Mouse (Mus musculus) cerebellum, postnatal 25 days (tissue): ENCODE measurements around the gene Setd1b.
A peak's percentile ranks its signal among the peaks of the same experiment; 100 is the strongest.
"Not testable (repeated sequence)": the region's sequence is repeated elsewhere in the genome, so short reads cannot be mapped to it uniquely, and the experiment has no call there.

ENCODE experiments used
- DNase-seq, 2 experiments: peaks; one replicate each; pipeline ENCODE4 v3.0.0; 2021; ENCODE audit warnings: mixed read lengths in 2 of 2

Gene Setd1b

GRCm38 (mm10) chr5:123162942-123163341, 20.9 kb downstream of the Setd1b start:
- no peak for DNase-seq

DNA sequence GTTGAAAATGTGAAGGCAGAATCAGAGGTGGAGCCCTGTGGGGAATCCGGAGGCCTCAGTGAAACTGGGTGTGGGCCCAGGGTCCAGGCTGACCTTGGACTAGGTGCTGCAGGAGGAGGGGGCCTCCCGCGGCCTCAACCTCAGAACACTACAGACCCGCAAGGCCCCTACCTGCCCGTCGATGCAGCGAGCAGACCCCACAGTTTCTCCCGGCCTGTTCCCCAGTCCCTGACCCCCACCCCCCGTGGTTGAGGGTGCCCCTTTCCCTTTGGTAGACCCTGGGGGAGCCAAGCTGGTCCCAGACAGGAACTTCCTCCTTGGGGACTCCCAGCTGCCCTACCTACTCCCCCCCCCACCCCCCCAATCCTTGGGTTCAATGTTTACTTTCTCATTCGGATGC, 24.4 kb downstream of the Setd1b start:
- no peak for DNase-seq

GRCm38 (mm10) chr5:123167591-123167990, 25.6 kb downstream of the Setd1b start:
- no peak for DNase-seq

DNA sequence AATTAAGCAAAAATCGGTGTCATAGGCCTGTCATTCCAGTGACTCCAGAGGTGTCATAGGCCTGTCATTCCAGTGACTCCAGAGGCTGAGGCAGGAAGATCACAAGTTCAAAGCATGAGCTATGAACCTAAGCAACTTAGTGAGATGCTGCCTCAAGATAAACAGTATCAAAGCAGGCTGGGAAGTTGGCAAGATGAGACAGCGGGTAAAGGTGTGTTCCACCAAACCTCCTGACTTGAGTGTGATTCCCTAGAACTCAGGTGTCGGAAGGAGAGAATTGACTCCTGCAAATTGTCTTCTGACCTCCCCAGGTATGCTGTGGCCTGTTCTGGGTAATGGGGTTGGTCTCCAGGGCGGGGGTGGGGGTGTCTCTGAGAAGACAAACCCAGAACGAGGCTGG, 27.3 kb downstream of the Setd1b start, which contains the start of gene Psmd9:
TSS of gene Psmd9 (plus strand) at position 130 of the 400 bp plus-strand sequence.
- DNase-seq, result no peak

DNA sequence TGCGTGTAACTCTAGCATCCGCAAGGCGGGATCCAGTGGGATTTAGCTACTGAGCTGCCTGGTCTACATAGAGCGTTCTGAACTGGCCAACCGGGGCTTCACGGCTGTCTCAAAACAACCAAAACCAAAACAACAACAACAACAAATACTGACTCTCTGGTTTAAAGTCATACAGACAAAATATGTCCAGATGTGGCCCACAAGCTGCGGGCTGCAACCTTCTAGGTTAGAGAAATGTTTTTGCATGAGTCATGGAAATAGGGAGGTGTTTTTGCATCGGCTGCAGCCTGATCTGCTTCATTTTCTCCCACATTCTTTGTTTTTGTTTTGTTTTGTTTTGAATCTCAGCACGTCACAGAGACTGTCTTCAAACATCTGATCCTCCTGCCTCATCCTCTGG, 28.4 kb downstream of the Setd1b start:
- DNase-seq, result no peak

GRCm38 (mm10) chr5:123171646-123172350, 29.8 kb downstream of the Setd1b start:
- peak; percentile 85 to 87 for DNase-seq

- no peak for DNase-seq
Measured at GRCm38 (mm10) chr5:123178792-123179191, 36.8 kb downstream of the Setd1b start.

GRCm38 (mm10) chr5:123180390-123180789, 38.4 kb downstream of the Setd1b start:
- no peak for DNase-seq

DNA sequence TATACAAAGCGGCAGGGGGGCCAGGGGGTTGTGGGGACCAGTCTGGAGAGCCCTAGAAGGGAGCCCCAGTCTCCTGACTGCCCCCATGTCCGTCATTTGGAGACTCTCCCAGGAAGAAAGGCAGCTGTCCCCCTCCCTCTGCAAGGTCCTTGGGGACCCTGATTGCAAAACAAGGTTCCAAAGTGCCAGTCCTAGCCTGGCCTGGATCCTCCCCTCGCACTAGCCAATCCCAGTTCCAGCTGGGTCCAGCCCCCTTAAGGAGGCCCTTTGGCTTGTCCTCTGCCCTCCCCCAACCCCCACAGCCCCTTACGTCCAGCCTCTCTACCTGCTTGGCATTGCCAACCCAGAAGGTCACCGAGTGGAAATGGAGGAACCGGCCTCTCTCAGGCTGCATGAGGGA, 39.5 kb downstream of the Setd1b start:
- no peak for DNase-seq

DNA sequence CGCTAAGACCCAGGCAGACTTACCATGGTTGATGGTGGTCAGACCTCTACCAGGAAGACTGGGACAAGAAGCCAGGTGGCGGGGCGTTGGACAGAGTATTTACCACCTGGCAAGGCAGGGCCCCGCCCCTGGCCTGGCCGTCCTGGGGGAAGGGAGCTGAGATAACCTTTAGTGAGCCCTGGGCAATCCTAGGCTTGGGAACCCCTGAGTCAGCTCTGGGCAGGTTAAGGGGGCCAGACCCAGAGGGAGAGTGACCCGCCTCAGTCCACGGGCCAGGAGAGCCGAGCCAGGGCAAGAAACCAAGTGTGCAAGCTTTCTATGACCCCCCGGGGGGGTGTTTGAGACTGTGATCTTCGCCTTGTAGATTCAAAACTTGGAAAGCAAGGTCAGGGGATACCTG, 40.7 kb downstream of the Setd1b start, which contains the start of gene Hpd:
TSS of gene Hpd (minus strand) at position 77 of the 400 bp plus-strand sequence.
- no peak for DNase-seq

GRCm38 (mm10) chr5:123185966-123186365, 44.0 kb downstream of the Setd1b start:
- DNase-seq, result peak in 1 of 2 experiments; percentile 46

DNA sequence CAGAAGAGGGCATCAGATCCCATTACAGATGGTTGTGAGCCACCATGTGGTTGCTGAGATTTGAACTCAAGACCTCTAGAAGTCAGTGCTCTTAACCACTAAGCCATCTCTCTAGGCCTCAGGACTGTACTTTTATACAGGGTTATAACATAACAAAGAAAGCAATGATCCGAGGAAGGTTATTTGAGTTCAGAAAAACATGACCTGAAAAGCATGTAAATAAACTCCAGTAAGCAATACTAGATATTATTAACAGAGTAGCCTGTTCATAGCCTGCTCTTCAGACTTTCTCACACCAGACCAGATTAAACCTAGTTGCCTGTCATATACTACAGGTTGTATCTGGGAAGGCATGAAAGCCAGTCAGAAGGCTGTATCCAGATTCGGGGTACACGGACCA, 45.3 kb downstream of the Setd1b start:
- no peak for DNase-seq

DNA sequence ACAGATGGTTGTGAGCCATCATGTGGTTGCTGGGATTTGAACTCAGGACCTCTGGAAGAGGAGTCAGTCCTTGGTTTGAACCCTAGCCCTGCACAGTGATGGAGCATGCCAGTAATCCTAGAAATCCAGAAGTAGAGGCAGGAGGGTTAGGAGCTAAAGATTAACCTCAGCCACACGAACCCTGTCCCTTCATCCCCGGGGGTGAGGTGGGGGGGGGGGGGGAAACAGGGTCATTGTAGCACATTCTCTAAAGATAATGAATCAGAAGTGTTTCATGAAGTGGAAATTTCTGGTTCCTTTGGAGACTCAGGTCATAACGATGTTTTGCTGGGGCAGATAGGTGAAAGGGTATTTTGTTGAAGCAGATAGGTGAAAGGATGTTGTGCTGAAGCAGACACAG, 48.9 kb downstream of the Setd1b start:
- no peak for DNase-seq

DNA sequence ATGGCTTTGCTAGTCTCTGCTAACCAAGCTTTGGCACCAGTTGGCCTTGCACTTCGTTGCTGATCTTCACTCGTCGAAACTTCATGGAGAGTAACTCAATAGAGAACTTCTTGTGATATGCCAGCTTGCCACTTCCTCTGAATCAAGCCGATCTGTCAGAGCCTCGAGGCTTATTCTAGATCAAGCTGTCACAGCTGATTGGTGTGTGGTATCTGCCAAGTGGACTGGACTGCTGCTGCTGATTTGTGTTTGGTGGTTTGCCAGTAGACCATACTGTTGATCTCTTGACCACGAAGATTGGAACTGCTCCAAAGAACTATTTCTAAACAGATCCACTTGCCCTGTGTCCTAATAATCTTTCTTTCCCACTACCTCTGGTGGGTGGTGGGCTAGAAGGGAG, 49.4 kb downstream of the Setd1b start:
- DNase-seq, result no peak

DNA sequence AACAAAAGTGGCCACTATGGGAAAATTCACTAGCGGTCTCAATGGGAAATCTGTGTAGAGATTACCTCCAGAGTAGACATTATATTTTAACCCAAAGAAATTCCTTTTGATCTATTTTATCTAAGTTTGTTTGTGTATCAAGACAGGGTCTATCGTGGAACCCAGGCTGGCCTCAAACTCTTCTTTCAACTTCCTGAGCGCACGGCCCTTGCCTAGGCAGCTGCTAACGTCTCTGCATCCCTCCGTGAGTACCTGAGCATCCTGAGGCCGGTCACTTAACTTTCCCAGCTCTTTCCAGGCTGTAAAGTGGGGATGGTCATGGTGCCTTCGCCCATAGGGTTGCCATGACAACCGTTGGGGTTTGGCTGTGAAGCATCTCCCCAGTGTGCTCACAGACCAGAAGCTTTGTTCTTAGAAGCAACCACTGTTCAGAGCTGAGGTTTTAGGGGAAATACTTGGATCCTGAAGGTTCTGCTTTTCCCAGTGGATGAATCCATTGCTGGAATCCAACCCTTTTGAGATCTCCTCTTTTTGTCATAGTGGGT, 50.7 kb downstream of the Setd1b start:
- no peak for DNase-seq

- DNase-seq, result no peak
Measured at GRCm38 (mm10) chr5:123193436-123193835, 51.4 kb downstream of the Setd1b start.

- DNase-seq, result no peak
Measured at GRCm38 (mm10) chr5:123194856-123195255, 52.9 kb downstream of the Setd1b start.

DNA sequence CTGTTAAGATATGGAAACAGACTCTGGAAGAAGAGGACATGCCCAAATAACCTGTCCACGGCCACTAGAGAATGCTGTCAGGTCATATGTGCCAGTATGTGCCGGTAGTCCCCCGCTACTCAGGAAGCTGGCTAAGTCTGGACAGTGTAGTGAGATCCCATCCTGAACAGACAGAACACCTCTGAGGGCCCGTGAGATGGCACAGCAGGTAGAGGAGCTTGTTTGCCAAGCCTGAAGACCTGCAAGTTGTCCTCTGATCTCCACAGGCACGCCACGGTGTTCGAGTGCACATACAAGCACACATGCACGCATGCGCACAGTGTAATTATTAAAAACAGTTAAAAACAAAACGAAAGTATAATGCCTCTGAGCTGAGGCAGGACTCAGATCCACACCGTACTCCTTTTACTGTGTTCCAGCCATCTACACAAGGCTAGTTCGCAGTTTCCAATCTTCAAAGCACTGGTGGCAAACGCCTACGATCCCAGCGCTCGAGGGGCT, 53.6 kb downstream of the Setd1b start:
- no peak for DNase-seq

DNA sequence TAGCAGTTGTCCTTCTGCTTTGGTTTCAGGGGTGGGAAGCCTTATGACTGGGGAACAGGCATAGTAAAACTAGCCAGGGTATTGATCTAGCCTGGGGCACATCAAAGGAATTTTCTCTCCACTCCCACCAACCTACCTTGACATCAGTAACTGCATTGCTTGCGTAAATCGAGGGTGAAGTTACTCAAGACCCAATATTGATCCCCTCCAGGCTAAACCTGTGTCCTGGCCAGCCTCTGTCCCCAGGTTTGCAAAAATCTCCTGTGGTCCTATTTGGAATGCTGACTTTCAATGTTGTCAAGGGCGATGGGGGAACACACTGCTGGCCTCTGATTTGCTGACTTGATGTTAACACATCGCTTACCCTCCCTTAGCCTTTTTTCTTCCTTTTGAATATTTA, 54.8 kb downstream of the Setd1b start:
- no peak for DNase-seq

- no peak for DNase-seq
Measured at GRCm38 (mm10) chr5:123198523-123198922, 56.5 kb downstream of the Setd1b start.

- not testable (repeated sequence) for DNase-seq
Measured at GRCm38 (mm10) chr5:123200816-123201522, 59.0 kb downstream of the Setd1b start.

DNA sequence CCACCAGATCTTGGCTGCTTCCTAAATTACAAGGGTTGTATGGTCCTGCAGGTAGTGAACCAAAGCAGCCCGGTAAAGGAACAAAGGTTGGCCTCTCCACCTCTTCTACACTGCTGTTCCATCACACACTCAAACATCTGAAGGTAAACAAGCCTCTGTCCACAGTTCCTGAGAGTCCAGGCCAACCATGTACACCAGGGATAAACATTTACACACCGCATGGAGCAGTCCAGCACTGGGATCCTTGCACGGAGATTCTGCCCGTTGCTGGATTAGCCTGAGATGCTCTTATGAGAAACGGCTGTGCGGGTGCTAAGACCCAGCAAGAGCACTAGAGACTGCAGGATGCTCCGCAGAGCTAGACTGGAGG, 59.5 kb downstream of the Setd1b start:
- peak in 1 of 2 experiments; percentile 15 for DNase-seq

DNA sequence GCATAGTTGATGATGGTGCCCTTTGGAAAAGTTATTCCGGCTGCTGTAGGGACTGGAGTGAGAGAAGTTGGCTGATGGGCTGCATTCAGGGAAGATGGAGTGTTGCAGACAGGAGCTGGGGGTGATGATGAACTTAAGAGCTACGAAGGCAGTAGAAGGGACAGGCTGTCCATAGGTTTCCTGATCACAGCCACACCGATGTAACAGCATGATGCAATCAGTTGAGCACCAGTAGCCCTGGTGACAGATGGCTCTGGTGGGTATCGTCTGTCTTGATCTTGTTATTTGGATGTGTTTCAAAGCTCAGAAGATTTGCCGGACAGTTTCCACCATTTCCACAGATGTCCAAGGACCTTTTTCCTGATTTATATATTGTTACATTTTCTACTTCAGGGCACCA, 60.0 kb downstream of the Setd1b start:
- peak; percentile 33 to 42 for DNase-seq

GRCm38 (mm10) chr5:123202771-123203170, 60.8 kb downstream of the Setd1b start:
- DNase-seq, result not testable (repeated sequence)
